Mouse (Mus musculus) T-helper 1 cell (primary cell): ENCODE results near the gene Lrrc3c.

Source experiments
- in situ Hi-C: fragments of 300-600 bp; cut with MboI, MseI; formaldehyde crosslinking; loops from one replicate; pipeline ENCODE4 v1.15.1; 2025; ENCODE audit warnings: high pct_unique_total_duplicates

The Lrrc3c gene

GRCm38 (mm10) chr11:98586087-98586891 lies 11.8 kb upstream of the Lrrc3c start:
- in situ Hi-C loops, result no loop called here

- in situ Hi-C loops, result no loop called here
These were observed 11.1 kb upstream of the Lrrc3c start, which contains the start of gene Ormdl3 for GRCm38 (mm10) chr11:98586892-98587563. Gene Ormdl3, minus strand, starts transcription at chr11:98587368.

DNA sequence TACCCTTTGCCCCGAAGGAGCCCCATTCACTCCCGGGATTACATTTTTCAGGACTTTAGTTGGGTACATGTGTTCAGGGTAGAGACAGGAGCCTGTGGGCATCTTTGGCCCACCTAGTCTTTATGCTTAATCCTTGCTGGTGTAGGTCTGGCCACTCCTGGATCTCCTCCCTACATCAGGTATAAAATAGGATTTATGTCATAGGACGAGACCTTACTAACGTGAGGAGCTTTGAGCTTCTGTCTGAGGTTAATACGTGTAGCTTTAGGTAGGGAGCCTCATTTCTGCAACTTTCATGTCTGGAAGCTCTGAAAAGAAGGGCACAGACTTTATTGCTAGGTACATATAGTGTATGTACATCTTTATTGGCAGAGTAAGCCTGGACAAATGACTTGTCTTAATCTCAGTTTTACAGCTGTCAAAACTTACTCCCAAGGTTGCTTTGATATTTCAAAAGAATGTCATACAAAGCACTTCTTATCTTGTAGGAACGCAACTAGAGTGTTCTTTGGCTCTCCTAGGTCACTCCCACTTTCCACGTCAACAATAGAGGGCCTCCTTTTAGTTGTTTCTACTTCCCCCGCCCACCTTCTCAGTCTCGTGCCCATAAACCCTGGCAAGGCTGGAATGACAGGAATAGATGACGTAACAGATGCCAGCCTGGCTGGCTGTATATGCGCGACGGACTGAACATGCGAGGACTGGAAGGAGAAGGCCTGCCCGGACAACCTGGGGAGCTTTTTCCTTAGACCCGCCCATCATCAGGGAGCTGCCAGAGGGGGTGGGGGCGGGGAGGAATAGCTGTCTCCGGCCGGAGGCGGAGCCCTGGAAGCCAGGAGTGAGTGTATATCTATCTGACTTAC lies 10.2 kb upstream of the Lrrc3c start:
- in situ Hi-C loops, result no loop called here

DNA sequence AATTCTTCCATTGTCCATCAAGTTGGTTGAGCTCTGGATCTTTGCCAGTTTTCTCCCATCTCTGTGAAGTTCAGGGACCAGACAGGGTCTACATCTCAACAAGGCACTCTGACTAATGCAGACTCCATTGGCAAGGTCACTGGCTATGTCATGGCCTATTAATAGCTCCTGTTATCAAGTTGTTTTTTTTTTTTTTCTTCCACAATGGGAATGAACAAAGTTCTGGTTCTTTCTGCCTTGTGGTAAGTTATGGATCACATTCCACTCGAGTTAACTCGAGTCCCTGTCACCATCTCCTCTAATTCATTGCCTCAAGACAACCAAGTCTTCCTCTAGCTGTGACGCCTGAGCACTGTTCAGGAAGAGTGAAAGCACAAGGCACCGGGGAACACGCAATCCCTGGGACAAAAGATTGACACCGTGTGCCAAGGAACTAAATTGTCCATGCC lies 9.2 kb upstream of the Lrrc3c start:
- in situ Hi-C loops, result no loop called here

DNA sequence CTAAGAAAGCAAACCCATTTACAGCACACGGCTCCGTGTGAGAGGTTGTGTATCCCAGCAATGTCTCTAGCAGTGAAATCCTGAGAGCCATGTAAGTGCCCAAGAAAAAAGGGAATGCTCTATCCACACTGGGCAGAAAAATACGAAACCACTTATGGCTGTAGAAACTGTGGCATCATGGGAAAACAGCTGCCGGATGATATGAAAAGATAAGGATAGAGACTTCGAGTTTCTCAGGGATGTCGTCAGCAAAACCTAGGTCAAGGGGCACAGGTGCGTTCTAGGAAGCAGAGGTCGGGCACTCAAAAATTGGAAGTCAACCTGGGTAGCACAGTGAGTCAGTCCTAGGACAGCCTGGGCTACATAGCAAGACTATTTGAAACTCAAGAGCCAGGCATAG lies 8.8 kb upstream of the Lrrc3c start:
- in situ Hi-C loops, result no loop called here

GRCm38 (mm10) chr11:98590548-98591445 lies 7.3 kb upstream of the Lrrc3c start:
- in situ Hi-C loops, result no loop called here

- in situ Hi-C loops, result no loop called here
These were observed 3.1 kb upstream of the Lrrc3c start for GRCm38 (mm10) chr11:98595021-98595420.

DNA sequence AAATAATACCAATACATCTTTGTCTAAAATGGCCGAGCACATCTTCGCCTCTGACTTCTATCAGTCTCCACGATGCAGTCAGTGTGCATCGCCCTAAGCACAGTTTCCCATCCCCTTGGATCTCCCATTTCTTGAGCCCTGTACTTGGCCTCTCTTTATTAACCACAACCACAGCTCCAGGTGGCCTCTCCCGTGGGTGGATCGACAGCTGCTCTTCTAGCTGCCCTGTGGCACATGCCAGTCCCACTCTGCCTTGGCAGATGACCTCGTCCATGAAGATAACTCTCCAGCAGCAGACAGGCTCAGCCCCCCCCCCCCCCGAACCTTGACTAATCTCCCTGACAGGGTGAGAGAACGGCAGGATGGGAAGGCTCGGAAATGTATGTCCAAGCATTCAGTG lies 2.6 kb upstream of the Lrrc3c start:
- in situ Hi-C loops, result no loop called here

DNA sequence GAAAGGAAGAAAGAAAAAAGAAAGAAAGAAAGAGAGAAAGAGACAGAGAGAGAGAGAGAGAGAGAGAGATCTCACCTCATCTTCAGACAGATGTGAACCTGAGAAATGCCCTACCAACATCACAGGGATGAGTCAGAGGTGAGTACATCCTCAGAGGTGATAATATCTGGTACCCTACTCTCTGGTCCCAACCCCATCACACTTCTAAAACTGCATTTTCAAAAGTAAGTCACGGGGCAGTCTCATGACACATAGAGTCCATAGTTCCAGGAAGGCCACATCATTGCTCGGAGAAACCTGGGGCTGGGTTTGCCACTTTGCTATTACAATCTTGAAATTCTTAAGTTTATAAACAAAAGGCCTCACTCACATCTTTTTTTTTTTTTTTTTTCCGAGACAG lies 2.1 kb upstream of the Lrrc3c start:
- in situ Hi-C loops, result no loop called here

DNA sequence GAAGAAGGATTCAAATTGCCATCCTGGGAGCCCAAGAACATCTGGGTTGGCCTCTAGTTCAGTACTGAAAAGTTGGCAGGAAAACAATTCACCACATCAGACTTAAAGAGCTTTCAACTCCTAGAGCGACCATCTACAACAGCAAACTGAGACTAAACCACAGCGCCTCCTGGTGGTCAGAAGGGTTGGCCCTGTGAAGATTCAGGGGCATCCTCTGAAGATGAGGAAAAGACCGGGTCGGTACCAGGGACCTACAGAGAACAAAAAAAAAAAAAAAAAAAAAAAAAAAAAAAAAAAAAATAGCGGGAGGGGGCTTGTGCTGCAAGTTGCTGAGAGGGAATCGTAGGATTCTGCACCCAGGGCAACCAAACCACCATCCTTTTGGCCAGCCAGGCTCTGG lies 728 bp upstream of the Lrrc3c start:
- in situ Hi-C loops, result no loop called here

DNA sequence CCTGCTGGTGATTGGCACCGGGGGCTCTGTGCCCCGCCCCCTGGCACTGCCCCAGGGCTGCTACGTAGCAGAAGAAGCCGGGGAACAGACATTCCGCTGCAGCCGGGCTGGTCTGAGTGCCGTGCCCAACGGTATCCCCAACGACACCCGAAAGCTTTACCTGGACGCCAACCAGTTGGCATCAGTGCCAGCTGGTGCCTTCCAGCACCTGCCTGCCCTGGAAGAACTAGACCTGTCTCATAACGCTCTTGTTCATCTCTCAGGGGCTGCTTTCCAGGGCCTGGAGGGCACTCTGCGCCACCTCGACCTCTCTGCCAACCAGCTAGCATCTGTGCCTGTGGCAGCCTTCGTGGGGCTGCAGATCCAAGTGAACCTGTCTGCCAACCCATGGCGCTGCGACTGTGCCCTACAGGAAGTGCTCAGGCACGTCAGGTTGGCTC lies 780 bp downstream of the Lrrc3c start:
- in situ Hi-C loops, result no loop called here

DNA sequence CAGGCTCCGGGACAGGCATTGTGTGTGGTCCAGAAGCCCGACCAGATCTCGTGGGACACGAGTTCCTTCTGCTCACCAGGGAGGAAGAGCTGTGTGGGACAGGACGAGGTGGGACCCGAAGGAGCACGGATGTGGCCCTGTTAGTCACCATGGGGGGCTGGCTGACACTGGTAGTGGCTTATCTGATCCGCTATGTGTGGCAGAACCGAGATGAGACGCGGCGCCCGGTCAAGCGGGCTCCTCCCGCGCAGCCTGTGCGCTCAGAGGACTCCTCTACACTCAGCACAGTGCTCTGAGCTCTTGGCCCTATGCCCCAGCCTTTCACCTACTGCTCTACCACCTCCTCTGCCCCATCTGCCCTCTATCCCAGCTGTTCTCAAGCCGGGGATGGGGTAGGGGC lies 1.2 kb downstream of the Lrrc3c start:
- in situ Hi-C loops, result no loop called here

- in situ Hi-C loops, result no loop called here
These were observed 4.1 kb downstream of the Lrrc3c start for GRCm38 (mm10) chr11:98602090-98602690.

DNA sequence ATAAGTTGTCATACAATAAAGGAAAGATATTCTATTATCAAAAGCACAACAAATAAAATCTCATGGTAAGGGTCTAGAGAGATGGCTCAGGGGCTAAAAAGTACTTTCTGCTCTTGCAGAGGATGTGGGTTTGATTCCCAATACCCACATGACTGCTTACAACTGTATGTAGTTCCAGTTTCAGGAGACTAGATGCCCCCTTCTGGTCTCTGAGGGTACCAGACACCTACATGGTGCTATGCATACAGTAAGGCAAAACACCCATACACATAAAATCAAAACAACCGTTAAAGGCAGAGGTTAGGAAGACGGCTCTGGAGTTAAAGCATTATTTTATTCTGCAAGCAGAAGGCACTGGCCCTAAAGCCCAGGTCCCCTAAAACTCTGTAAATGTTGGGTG lies 5.9 kb downstream of the Lrrc3c start:
- in situ Hi-C loops, result no loop called here

GRCm38 (mm10) chr11:98604911-98605310 lies 6.8 kb downstream of the Lrrc3c start:
- in situ Hi-C loops, result loop anchor here (5.0 kb wide), 1 partner anchor 42 kb away; the partner anchor contains the start of gene Gsdma2

DNA sequence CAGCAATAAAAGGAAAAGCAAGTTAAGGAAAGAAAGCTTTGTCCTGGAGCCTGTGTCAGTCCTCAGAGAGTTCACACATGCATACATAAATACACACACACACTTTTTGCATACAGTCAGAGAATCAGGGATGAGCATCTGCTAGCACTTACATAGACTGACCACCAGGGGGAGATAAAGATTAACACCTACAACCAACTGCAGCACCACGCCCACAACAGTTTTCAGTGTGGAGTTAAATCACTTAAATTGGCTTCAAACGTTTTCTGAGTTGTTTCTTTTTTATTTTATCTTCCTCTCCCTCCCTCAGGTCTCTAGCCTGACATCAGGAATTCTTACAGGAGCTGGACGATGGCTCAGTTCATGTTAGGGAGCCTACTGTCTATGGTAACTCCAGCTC lies 8.7 kb downstream of the Lrrc3c start:
- in situ Hi-C loops, result loop anchor here (5.0 kb wide), 1 partner anchor 41 kb away; the partner anchor contains the start of gene Gsdma2

DNA sequence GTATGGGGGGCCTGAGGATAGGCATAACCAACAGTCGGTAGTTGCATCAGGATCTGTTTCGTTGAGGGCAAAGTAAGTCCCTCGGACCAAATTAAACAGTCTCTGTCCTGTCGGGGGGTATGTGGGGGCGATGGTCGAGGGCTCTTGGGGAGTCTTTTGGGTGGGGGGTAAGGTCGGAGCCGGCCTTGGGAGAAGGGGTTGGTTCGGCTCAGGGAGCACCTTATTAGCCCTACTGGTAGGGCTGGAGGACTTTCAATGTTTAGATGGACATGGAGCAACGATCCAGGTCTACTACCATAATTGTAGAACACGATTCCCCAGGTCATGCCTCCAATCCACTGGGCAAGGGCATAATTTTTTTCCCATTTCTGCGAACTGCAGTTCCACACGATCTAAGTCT lies 22.7 kb downstream of the Lrrc3c start:
- in situ Hi-C loops, result loop anchor here (10.0 kb wide), 1 partner anchor 54 kb away; no protein-coding TSS in a partner anchor

- in situ Hi-C loops, result loop anchor here (10.0 kb wide), 1 partner anchor 51 kb away; no protein-coding TSS in a partner anchor
These were observed 25.9 kb downstream of the Lrrc3c start for GRCm38 (mm10) chr11:98623981-98624380.

DNA sequence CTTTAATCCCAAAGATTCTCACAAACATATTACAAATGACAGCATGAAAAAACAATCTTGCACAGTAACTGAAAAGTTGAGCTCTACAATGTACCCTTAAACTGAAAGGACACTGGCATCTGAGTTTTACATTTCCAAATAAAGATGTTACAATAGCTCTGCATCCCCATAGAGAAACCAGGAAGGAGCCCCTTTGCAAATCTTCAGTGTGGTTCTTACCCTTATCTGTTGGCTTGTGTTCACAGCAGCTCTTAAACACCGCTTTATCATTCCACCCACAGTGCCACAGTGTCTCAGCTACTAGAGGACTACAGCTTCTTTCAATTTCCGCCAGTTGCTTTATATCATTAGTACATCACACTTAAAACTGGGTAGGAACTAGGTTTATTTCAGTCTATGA lies 26.3 kb downstream of the Lrrc3c start:
- in situ Hi-C loops, result loop anchor here (10.0 kb wide), 1 partner anchor 50 kb away; no protein-coding TSS in a partner anchor
